Mouse (Mus musculus): ENCODE measurements at regions not wholly inside any gene's neighbourhood (a gene's known extent, or its start where the extent isn't known, plus 50 kb on each side); places are given as distances from the start of the nearest gene placed in this dataset.

GRCm38 (mm10) chr15:62460724-62461123, 1384.3 kb downstream of the Gsdmc2 start:
- Histone ChIP-seq H3K27me3 (ENCODE audit: control insufficient read depth in 1 of 2, insufficient read depth in 2 of 2, low read length in 2 of 2) (no peaks in the 10 kb centered on the region; a peak in 1 of 4 replicates), H3K9me3 (replicated peaks; ENCODE audit: insufficient read depth, low read length) (no peaks in the 10 kb centered on the region), H3K27ac (ENCODE audit: control insufficient read depth, low read depth, low read length) (no peak overlapping the region), H3K36me3 (ENCODE audit: control insufficient read depth in 1 of 2, insufficient read depth in 2 of 2, low read length in 2 of 2) (no peaks in the 10 kb centered on the region; a peak in 1 of 4 replicates), H3K79me2 (ENCODE audit: control insufficient read depth, insufficient read depth, low read length, poor library complexity) (no peaks in the 10 kb centered on the region), H3K4me3 (ENCODE audit: control insufficient read depth in 1 of 2, insufficient read depth in 1 of 2, low read depth in 2 of 2, low read length in 2 of 2) (no peak overlapping the region), H3K9ac (ENCODE audit: control insufficient read depth, low read depth, low read length, poor library complexity, severe bottlenecking) (no peak overlapping the region), H3K4me1 (ENCODE audit: control insufficient read depth in 1 of 2, insufficient read depth in 2 of 2, low read length in 2 of 2) (no peaks in the 10 kb centered on the region)
- TF ChIP-seq ELF1 (IDR thresholded peaks at IDR 0.05; ENCODE audit: low read depth, low read length) = no peak
- no peak for TF ChIP-seq MYC (IDR thresholded peaks at IDR 0.05; ENCODE audit: low read depth, low read length)
- TF ChIP-seq POLR2AphosphoS5 (IDR thresholded peaks at IDR 0.05; ENCODE audit: borderline replicate concordance, low read depth, low read length) = no peak
- no peak for TF ChIP-seq CHD2 (IDR thresholded peaks at IDR 0.05; ENCODE audit: low read length)
- TF ChIP-seq ZNF384 (IDR thresholded peaks at IDR 0.05; ENCODE audit: low read depth, low read length) = no peak
- no peak for TF ChIP-seq MAFK (IDR thresholded peaks at IDR 0.05; ENCODE audit: borderline replicate concordance, low read depth, low read length)
- TF ChIP-seq BHLHE40 (IDR thresholded peaks at IDR 0.05; ENCODE audit: borderline replicate concordance, low read depth, low read length) = no peak
- no peak for TF ChIP-seq POLR2A (IDR thresholded peaks at IDR 0.05; ENCODE audit: control insufficient read depth in 1 of 2, insufficient read depth in 1 of 2, low read depth in 1 of 2, low read length in 2 of 2, poor library complexity in 1 of 2)
- no peak for TF ChIP-seq MEF2A (IDR thresholded peaks at IDR 0.05; ENCODE audit: extremely low read depth, insufficient replicate concordance, low read depth, low read length, poor library complexity, severe bottlenecking)
- TF ChIP-seq SMC3 (IDR thresholded peaks at IDR 0.05; ENCODE audit: low read depth, low read length) = no peak
- TF ChIP-seq MXI1 (IDR thresholded peaks at IDR 0.05; ENCODE audit: low read depth, low read length) = no peak
- TF ChIP-seq TAL1 (IDR thresholded peaks at IDR 0.05; ENCODE audit: low read length) = no peak
- TF ChIP-seq POLR2AphosphoS2 (IDR thresholded peaks at IDR 0.05; ENCODE audit: low read length) = no peak
- no peak for TF ChIP-seq CHD1 (IDR thresholded peaks at IDR 0.05; ENCODE audit: low read depth, low read length)
- TF ChIP-seq KAT2A (conservative IDR thresholded peaks at IDR 0.05; ENCODE audit: low read depth, low read length) = no peak
- TF ChIP-seq GATA1 (IDR thresholded peaks at IDR 0.05; ENCODE audit: low read depth, low read length) = no peak
- DNase-seq (ENCODE audit: low read depth, low spot score) = no peak

GRCm38 (mm10) chr15:62460026-62460607, 1384.9 kb downstream of the Gsdmc2 start:
- TF ChIP-seq TBP (IDR thresholded peaks at IDR 0.05; ENCODE audit: low read depth, low read length) (no peak), JUND (IDR thresholded peaks at IDR 0.05; ENCODE audit: low read depth, low read length) (no peak), USF1 (IDR thresholded peaks at IDR 0.05; ENCODE audit: low read depth, low read length) (no peak)
- H3K27me3 ChIP-seq (ENCODE audit: control insufficient read depth in 1 of 2, insufficient read depth in 2 of 2, low read length in 2 of 2) = no peaks in the 10 kb centered on the region; a peak in 1 of 4 replicates
- no peaks in the 10 kb centered on the region for H3K9me3 ChIP-seq (replicated peaks; ENCODE audit: insufficient read depth, low read length)
- no peak for DNase-seq (ENCODE audit: low read depth, low spot score)
- H3K4me1 ChIP-seq (ENCODE audit: control insufficient read depth in 1 of 2, insufficient read depth in 2 of 2, low read length in 2 of 2) = no peaks in the 10 kb centered on the region
- no peak overlapping the region for H3K4me3 ChIP-seq (ENCODE audit: control insufficient read depth in 1 of 2, insufficient read depth in 1 of 2, low read depth in 2 of 2, low read length in 2 of 2)
- no peak overlapping the region for H3K9ac ChIP-seq (ENCODE audit: control insufficient read depth, low read depth, low read length, poor library complexity, severe bottlenecking)
- no peak overlapping the region for H3K27ac ChIP-seq (ENCODE audit: control insufficient read depth, low read depth, low read length)
- H3K79me2 ChIP-seq (ENCODE audit: control insufficient read depth, insufficient read depth, low read length, poor library complexity) = no peaks in the 10 kb centered on the region
- no peaks in the 10 kb centered on the region; a peak in 1 of 4 replicates for H3K36me3 ChIP-seq (ENCODE audit: control insufficient read depth in 1 of 2, insufficient read depth in 2 of 2, low read length in 2 of 2)
